Mouse (Mus musculus) liver, embryonic 14 days (tissue): ENCODE data around the gene Fn3k. TPM values are rescaled to one million over a fixed set of nuclear protein-coding genes. Genes with fewer than 3 reads are reported as not detected.

Experiments
- polyA plus RNA-seq: library from polyadenylated mRNA; depleted of rRNA; stranded (reverse); fragments of >200 nt; gene quantifications from 2 replicates; pipeline ENCODE4 v1.2.3, GENCODE M21; 2012; rRNA removed

Fn3k gene
- 32.8 and 40.2 TPM in 2 replicates for polyA plus RNA-seq

GRCm38 (mm10) chr11:121434156-121435155 lies at the start of gene Fn3k:
Gene Fn3k (plus strand): TSS chr11:121434913.

DNA sequence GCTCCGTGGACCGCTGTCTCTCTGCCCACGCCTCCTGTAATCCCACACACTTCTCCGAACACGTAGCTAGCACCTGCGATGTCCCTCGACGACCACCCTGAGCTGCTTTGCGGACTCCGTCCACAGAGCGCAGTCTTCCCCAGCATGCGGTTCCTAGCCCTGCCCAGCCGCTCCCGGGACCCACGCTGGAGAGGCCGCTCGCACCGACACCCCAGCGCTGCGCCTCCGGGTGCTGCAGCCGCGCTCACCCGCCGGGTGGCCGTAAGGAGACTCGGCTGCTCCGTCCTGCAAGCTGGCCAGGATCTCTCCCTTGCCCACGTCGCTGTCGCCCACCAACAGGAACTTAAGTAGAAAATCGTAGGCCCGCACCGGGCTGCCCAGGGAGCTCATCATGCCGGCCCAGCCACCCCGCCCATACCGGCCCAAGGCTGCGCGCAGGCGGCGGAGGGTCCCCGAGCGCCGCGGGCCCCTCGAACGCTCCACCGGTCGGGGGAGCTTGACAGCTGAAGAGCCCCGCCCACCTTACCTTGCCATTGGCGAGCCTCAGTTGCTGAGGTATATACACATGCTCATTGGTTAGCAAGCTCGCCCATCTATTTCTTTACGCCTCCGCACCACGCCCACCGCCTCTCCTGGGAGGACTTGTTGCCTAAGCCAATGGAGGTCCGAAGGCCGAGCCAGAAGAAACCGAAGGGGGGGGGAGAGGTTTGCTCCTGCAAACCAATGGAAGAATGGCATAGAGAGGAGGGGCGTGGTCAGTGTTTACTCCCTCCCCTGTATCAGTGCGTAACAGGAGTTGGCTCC lies 46.8 kb upstream of the Fn3k start, which contains the start of gene Rab40b:
Rab40b (minus strand) TSS at position 502 of the 804 bp plus-strand sequence.

DNA sequence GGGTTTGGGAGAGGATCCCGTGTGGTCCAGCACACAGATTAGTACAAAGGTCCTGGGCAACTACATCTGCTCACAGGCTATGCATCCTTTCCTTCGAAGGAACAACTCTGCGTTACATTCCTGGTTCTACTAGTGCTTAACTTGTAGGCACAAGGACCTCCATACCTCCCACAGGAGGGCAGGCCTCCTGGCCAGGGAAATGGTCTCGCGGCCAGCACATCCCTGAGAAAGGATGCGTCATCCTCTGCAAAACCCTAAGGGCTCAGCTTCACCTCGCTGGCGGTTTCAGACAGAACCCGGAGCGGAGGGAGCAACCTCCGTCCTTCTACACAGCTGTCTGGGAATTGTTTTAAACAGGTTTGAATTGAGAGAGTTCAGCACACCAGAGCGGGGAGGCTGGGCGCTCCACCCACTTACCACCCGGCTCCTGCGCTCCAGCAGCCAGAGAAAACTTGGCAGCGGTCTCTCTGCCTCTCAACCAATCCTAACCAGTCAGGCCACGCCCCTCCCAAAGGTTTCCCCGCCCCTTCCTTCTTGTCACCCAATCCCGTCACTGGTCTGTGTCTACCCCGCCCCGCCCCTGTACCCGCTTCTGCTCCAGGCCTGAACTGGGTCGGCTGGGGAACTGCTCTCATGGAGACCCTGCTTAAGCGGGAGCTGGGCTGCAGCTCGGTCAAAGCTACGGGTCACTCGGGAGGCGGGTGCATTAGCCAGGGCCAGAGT lies 13.7 kb upstream of the Fn3k start, which contains the start of gene Fn3krp:
Fn3krp (plus strand) TSS at position 572 of the 723 bp plus-strand sequence.

GRCm38 (mm10) chr11:121451753-121452635 lies 17.3 kb downstream of the Fn3k start, which contains the start of gene Tbcd:
Gene Tbcd (plus strand): TSS chr11:121451949.

Other genes starting within 250 kb of the Fn3k start
- 6.9 and 8.6 TPM in 2 replicates for gene Hexdc, start 230.5 kb upstream of the Fn3k start, polyA plus RNA-seq
- 5.6 and 5.9 TPM in 2 replicates for gene Ogfod3, start 230.2 kb upstream of the Fn3k start, polyA plus RNA-seq
- gene Cybc1, start 205.6 kb upstream of the Fn3k start, polyA plus RNA-seq = 14.7 and 18.6 TPM in 2 replicates
- 40.0 and 45.3 TPM in 2 replicates for gene Narf, start 197.7 kb upstream of the Fn3k start, polyA plus RNA-seq
- gene Foxk2, start 174.9 kb upstream of the Fn3k start, polyA plus RNA-seq = 8.5 and 9.7 TPM in 2 replicates
- gene Wdr45b, start 80.5 kb upstream of the Fn3k start, polyA plus RNA-seq = 14.8 and 16.9 TPM in 2 replicates
- 0.18 and 0.33 TPM in 2 replicates for gene Rab40b, start 46.7 kb upstream of the Fn3k start, polyA plus RNA-seq
- gene Fn3krp, start 13.5 kb upstream of the Fn3k start, polyA plus RNA-seq = 22.8 and 26.2 TPM in 2 replicates
- 16.7 and 19.3 TPM in 2 replicates for gene Tbcd, start 17.0 kb downstream of the Fn3k start, polyA plus RNA-seq
- gene Zfp750, start 84.4 kb downstream of the Fn3k start, polyA plus RNA-seq = 0.12 and 0.18 TPM in 2 replicates
- 1.3 and 1.5 TPM in 2 replicates for gene B3gntl1, start 238.2 kb downstream of the Fn3k start, polyA plus RNA-seq